Mouse (Mus musculus): ENCODE data around the gene Zfp446. TPM values are rescaled to one million over a fixed set of nuclear protein-coding genes. Genes with fewer than 3 reads are reported as not detected.

Gene Zfp446
- polyA plus RNA-seq, 1 experiment from 2014 or later: 7.0 TPM

Other genes starting within 250 kb of the Zfp446 start
- not detected in 2 replicates for gene Vmn2r56, start 242.8 kb upstream of the Zfp446 start, polyA plus RNA-seq (2014; fragmentation: Nextera tagmentation; extraction: Ambion mirVana)
- gene Zscan18, start 174.2 kb upstream of the Zfp446 start, polyA plus RNA-seq (2014; fragmentation: Nextera tagmentation; extraction: Ambion mirVana): 4.4 and 5.1 TPM in 2 replicates
- gene Zfp329, start 159.0 kb upstream of the Zfp446 start, polyA plus RNA-seq (2014; fragmentation: Nextera tagmentation; extraction: Ambion mirVana): 7.9 and 9.8 TPM in 2 replicates
- gene Zfp110, start 143.1 kb upstream of the Zfp446 start, polyA plus RNA-seq (2014; fragmentation: Nextera tagmentation; extraction: Ambion mirVana): 27.5 and 27.9 TPM in 2 replicates
- gene Zfp128, start 96.7 kb upstream of the Zfp446 start, polyA plus RNA-seq (2014; fragmentation: Nextera tagmentation; extraction: Ambion mirVana): 2.2 and 2.4 TPM in 2 replicates
- gene Zscan22, start 80.0 kb upstream of the Zfp446 start, polyA plus RNA-seq (2014; fragmentation: Nextera tagmentation; extraction: Ambion mirVana): 14.4 and 16.4 TPM in 2 replicates
- gene Rps5, start 55.6 kb upstream of the Zfp446 start, polyA plus RNA-seq (2014; fragmentation: Nextera tagmentation; extraction: Ambion mirVana): 1,276 and 1,341 TPM in 2 replicates
- gene Rnf225, start 50.4 kb upstream of the Zfp446 start, polyA plus RNA-seq (2014; fragmentation: Nextera tagmentation; extraction: Ambion mirVana): 0.38 and 0.81 TPM in 2 replicates
- gene Zfp324, start 12.0 kb upstream of the Zfp446 start, polyA plus RNA-seq (2014; fragmentation: Nextera tagmentation; extraction: Ambion mirVana): 6.6 and 7.7 TPM in 2 replicates
- 0.52 and 1.1 TPM in 2 replicates for gene Slc27a5, start 20.3 kb downstream of the Zfp446 start, polyA plus RNA-seq (2014; fragmentation: Nextera tagmentation; extraction: Ambion mirVana)
- gene Trim28, start 21.3 kb downstream of the Zfp446 start, polyA plus RNA-seq (2014; fragmentation: Nextera tagmentation; extraction: Ambion mirVana): 339 and 346 TPM in 2 replicates
- 27.5 and 27.9 TPM in 2 replicates for gene Zbtb45, start 32.2 kb downstream of the Zfp446 start, polyA plus RNA-seq (2014; fragmentation: Nextera tagmentation; extraction: Ambion mirVana)
- gene Chmp2a, start 57.0 kb downstream of the Zfp446 start, polyA plus RNA-seq (2014; fragmentation: Nextera tagmentation; extraction: Ambion mirVana): 134 and 142 TPM in 2 replicates
- 178 and 183 TPM in 2 replicates for gene Ube2m, start 60.4 kb downstream of the Zfp446 start, polyA plus RNA-seq (2014; fragmentation: Nextera tagmentation; extraction: Ambion mirVana)
- gene Mzf1, start 76.9 kb downstream of the Zfp446 start, polyA plus RNA-seq (2014; fragmentation: Nextera tagmentation; extraction: Ambion mirVana): 1.6 and 1.9 TPM in 2 replicates
- not detected in 2 replicates for gene Vmn1r85, start 117.3 kb downstream of the Zfp446 start, polyA plus RNA-seq (2014; fragmentation: Nextera tagmentation; extraction: Ambion mirVana)
- gene Vmn1r86, start 142.1 kb downstream of the Zfp446 start, polyA plus RNA-seq (2014; fragmentation: Nextera tagmentation; extraction: Ambion mirVana): not detected in 2 replicates
- gene Vmn1r87, start 162.3 kb downstream of the Zfp446 start, polyA plus RNA-seq (2014; fragmentation: Nextera tagmentation; extraction: Ambion mirVana): not detected in 2 replicates
- 0.03 TPM in 1 of 2 replicates, not detected in the other for gene Vmn1r88, start 181.7 kb downstream of the Zfp446 start, polyA plus RNA-seq (2014; fragmentation: Nextera tagmentation; extraction: Ambion mirVana)
- not detected in 2 replicates for gene Vmn1r89, start 235.2 kb downstream of the Zfp446 start, polyA plus RNA-seq (2014; fragmentation: Nextera tagmentation; extraction: Ambion mirVana)

Data from liver, embryonic 11.5 days (tissue).